Mouse (Mus musculus): ENCODE results near the gene Dnm2. TPM values are rescaled to one million over a fixed set of nuclear protein-coding genes. Genes with fewer than 3 reads are reported as not detected.

Gene Dnm2
- total RNA-seq, 2 experiments from 2014 or later = 94.9 to 131 TPM

DNA sequence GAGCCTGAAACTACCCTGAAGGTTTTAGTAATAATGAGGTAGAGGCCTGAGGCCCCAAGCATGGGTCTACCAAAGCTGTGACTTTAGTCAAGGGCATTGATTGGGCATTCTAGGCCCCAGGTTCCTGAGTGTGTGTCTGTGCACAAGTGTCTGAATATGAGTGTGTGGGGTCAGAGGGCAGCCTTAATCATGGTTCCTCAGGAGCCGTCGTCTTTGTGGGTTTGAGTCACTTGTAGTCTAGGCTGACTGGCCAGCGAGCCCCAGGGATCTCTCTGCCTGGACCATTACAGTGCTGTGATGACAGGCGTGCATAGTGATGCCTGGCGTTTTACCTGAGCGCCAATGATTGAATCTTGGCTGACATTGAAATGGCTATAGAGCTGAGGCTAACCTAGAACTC, 3.5 kb downstream of the Dnm2 start:
- no peak for ATAC-seq (ENCODE audit: poor library complexity, severe bottlenecking)

DNA sequence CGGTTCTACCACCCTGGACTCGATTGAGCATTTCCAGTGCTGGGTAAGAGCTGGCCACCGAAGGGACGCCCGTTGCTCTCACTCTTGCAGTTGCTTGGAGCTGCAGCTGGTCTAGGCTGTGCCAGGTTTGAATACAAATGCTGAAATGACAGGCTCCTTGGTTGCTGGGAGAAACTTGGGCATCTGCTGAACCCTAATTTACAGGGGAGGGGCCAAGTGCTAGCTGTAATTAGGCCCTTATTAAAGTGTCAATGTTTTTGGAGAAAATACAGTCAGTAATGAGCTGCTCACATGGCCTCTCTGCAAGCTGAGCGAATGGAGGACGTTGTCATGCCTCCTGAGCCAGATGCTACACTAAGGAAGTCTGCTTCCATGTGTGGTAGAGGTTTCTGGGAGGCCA, 6.0 kb downstream of the Dnm2 start:
- ATAC-seq (ENCODE audit: poor library complexity, severe bottlenecking) = no peak

DNA sequence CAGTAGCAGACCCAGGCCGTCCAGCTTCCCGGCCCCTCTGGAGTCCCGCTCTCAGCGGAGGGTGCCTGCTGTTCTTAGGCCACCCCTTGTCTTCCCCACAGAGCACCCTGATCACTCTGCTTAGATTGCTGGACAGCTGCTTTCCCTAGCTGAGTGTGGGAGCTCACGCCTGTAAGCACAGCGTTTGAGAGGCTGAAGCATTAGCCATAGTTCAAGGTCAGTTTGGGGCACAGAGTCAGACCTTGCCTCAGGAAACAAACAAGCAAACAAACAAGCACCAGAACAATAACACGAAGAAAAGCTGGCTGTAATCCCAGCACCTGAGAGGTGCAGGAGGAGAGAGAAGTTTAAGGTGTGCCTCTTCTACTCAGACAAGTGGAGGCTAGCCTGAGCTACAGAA, 7.4 kb downstream of the Dnm2 start:
- no peak for ATAC-seq (ENCODE audit: poor library complexity, severe bottlenecking)

DNA sequence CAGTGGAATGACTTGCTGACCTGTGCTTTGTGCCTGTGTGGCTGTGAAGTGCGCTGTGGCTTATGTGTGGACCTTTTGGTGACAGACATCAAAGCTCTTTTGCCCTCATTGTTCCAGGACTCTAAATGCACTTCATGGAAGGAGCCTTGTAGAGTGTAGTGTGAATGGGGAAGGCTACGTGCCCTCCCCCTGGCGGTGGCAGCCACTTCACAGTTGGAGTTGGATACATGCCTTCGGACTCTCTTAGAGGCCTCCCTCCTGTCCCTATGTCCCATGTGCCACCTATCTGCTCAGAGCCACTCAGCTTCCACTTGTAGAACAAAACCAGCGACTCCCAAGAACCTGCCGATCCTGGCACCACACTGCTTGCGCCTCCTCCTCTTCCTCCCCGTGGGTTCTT, 9.1 kb downstream of the Dnm2 start:
- ATAC-seq (ENCODE audit: poor library complexity, severe bottlenecking) = no peak

DNA sequence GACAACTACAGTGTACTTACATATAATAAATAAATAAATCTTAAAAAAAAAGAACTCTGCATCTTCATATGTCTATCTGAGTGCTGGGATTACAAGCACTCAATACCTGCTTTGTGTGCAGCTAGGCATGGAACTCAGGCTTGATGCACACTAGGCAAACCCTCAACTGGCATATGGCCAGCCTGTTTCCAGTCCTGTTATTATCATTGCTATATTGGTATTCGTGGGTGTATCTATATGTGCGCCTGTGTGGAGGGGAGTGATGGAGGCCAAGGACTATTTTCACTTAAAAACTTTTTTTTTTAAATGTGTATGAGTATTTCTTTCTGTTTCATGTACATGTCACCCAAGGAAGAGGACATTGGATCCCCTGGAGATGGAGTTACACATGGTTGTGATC, 9.7 kb downstream of the Dnm2 start:
- no peak for ATAC-seq (ENCODE audit: poor library complexity, severe bottlenecking)

DNA sequence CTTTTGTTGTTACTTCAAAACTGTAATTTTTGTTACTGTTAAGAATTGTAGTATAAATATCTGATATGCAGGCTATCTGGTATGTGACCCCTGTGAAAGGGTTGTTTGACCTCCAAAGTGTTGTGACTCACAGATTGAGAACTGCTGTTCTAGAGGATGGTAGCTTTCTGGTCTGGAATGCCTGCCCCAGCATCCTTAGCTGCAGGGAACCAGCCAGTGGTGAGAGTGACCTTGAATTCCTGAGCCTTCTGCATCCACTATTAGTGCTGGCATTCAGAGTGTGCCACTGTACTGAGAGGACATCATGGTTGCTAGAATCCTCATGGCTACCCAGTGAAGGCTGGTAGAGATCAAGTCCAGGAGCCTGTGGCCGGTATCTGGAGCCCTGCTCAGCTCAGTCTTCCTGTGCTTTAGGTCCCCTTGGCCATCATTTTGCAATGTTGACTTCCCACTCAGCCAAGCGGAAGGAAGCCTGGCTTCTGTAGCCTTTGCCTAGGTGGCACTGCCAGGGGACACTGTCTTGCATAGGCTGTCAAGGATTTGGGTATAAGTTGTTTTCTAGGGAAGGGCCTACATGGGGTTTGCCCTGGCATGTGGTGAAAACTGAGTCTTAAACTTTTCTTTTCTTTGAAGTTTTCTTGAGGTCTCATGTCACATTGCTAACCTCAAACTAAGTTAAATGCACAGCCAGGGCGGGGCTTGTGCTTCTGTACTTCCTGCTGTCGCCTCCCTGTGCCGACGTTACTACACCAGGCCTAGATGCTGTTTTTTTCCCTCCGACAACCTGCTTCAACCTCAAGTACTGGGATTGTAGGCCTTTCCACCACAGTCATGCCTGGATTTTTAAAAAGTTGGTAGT, 11.3 kb downstream of the Dnm2 start:
- peak; percentile 90 for ATAC-seq (ENCODE audit: poor library complexity, severe bottlenecking)

DNA sequence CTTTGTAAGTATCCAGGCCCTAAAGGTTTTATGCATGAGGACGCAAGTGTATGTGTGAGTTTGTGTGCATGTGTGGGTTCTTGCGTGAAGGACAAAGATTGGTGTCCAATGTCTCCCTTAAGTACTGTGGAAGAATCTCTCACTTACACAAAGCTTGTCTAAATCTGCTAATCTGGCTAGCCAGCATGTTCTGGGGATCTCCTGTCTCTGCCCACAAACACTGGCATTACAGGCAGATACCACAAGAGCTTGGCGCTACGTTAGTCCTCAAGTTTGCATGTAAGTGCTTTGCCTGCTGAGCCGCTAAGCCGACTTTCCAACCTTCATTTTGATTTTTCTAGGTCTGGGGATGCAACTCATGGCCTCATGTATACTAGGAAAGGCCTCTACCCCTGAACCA, 12.9 kb downstream of the Dnm2 start:
- ATAC-seq (ENCODE audit: poor library complexity, severe bottlenecking) = no peak

DNA sequence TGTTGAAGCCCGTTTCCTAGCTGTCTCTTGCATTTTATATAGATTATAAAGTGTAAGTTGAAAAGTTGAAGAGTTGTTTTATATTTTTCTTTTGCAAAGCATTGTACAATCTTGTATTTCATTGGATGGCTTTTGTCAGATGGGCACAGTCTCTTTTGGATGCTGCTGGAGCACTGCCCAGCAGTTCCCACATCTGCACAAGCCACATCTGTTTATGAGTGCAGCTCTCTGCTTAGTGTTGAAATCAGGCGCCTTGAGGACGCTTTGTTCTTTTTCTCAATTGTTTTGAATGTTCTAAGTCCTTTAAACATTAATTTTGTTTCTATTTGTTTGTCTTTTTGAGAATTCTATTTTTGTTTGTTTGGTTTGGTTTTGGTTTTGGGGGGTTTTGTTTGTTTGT, 13.5 kb downstream of the Dnm2 start:
- ATAC-seq (ENCODE audit: poor library complexity, severe bottlenecking) = no peak

DNA sequence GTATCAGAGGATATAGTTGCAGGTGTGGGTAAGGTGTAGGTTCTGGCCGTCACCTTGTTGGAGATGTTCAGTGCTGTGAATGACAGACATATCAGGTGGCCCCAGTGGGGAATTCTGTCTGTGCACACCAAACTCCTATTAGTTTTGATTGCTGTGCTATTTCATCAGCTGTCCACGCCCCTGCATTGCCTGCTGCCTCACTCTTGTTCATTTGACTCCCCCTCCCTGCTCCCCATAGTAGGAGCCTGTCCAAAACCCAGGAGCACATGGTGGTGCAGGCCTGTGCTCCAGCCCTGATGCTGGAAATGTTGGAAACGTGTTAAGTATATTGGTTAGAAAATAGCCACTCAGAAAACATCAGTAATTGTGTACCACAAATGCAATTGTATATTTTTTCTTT, 14.7 kb downstream of the Dnm2 start:
- no peak for ATAC-seq (ENCODE audit: poor library complexity, severe bottlenecking)

DNA sequence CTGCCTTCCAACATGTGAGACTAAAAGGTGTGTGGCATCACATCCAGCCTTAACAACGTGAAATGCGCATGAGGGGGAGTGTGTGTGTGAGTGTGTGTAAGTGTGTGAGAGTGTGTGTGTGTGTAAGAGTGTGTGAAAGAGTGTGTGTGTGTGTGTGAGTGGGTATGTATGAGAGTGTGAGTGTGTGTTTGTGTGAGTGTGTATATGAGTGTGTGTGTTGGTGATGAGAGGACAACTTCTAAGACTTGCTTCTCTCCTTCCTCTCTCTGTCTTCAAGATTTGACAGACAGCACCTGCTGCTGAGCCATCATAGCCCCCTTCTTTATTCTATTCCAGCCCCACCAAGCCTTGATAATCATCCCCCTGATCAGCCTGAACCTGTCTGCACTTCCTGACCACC, 15.2 kb downstream of the Dnm2 start:
- no peak for ATAC-seq (ENCODE audit: poor library complexity, severe bottlenecking)

DNA sequence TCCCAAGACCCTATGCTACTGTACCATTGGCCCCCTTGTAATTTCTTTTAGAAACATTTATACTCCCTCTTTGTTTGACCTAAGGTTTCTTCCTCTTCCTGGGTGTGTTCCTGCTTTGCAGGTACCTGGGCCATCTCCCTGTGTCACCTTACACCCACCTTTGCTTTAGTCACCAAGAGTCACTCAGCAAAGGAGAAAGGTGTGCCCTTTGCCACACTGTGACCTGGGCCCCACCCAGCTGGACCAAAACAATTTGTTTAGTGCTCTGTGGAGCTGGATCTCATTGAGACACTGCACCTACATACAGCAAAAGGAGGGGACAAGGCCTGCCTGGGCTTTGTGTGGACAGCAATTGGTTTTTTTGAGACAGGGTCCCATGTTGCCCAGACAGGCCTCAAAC, 15.7 kb downstream of the Dnm2 start:
- no peak for ATAC-seq (ENCODE audit: poor library complexity, severe bottlenecking)

DNA sequence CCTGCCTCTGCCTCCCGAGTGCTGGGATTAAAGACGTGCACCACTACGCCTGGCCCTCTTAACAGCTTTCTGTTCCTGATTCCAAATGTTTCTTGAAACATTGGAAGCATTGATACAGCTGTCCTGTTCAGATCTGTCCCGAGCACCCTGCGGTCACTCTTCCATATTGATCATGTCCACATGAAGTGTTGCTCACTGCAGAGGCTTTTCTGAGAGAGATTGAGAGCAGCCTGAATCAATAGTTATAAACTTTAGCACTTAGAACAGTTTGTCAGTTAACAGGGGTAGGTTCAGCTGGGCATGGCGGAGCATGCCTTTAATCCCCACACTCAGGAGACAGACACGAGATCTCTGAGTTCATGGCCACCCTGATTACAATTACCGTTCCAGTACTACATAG, 19.1 kb downstream of the Dnm2 start:
- no peak for ATAC-seq (ENCODE audit: poor library complexity, severe bottlenecking)

DNA sequence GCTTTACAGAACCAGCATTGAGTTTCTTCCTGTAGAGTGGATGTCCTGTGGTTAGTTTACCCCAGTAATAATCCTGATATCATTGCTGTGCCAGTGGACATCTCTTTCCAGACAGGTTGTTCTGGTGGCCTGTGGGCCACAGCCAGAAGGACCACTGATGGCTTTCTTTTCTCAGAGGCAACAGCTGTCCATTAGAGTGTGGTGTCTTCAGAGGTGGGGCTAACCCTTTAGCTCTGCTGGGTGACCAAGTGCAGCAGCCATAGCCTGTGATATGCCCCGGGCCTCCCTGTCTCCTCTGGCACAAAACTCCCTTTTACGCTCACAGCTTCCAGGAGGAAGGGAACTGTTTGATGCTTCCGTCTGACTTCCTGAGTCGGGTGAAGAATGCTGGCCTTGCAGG, 19.9 kb downstream of the Dnm2 start:
- no peak for ATAC-seq (ENCODE audit: poor library complexity, severe bottlenecking)

DNA sequence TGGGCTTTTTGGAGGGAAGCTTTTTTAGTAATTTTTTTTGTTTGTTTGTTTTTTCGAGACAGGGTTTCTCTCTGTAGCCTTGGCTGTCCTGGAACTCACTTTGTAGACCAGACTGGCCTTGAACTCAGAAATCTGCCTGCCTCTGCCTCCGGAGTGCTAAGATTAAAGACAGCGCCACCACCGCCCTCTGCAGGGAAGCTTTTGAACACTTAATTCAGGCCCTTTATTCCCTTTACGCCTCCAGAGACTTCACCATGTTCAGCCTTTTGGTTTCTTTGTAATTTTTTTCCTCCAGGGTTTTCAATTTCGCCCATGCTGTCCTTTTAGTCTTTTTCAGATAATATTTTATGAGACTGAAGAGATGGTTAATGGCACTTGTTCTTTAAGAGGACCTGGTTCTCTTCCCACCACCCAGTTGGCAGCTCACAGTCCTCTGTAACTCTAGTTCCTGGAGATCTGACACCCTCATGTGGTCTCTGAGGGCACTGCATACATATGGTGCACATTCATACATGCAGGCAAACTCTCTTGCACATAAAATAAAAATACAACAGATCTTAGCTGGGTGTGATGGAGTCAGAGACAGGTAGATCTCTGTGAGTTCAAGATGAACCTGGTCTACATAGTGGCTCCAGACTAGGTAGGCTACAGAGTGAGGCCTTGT, 20.5 kb downstream of the Dnm2 start:
- ATAC-seq (ENCODE audit: poor library complexity, severe bottlenecking) = no peak

DNA sequence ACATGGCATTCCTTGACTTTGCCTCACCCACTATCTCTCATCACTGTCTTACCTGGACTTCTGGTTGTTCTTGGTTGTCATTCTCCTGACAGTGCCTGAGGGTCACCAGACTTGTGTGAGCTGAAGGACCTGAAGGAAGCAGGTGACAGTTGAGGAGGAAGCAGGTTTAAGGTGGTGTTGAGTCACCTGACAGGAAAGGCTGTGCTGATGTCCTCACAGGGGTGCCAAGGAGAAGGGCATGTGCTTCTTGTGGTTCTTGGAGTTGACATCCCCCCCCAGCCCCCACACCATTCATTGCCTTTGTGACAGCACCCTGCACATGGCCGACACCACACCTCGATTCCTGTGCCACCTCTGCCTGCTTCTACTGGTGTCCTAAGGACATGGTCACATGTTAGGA, 23.1 kb downstream of the Dnm2 start:
- ATAC-seq (ENCODE audit: poor library complexity, severe bottlenecking) = peak; percentile 71

DNA sequence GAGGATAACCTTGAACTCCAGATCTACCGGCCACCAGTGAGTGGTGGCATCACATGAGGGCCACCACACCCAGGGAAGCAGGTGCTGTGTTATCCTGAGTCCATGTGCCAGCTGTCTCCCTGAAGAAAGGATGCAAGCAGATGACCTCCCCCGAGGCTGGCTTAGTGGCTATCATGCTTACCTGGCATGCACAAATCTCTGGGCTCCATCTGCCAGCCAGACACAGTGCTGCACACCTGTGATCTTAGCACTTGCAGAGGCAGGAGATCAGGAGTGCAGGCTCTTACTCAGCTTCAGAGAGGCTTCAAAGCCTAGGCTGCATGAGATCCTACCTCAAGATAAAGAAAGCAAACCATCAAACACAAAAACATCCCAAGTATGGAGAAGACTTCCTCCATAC, 25.0 kb downstream of the Dnm2 start:
- ATAC-seq (ENCODE audit: poor library complexity, severe bottlenecking) = no peak

DNA sequence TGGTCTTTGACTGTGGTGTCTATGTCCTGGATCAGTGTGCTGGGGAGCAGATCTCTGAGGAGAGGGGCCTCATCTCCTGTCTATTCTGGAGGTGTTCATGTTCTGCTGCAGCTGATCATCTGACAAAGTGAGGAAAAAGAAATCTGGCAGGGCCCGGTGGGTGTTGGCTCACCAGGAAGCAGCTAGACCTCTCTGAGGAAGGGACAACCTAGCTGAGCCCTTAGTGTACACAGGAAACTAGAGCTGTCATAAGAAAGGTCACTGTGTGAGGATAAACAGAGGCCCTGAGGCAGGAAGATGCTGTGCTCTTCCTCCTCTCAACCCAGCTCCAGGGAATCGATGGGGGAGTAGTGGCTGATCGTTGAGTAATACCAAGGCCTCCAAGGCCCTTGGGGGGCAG, 25.6 kb downstream of the Dnm2 start:
- no peak for ATAC-seq (ENCODE audit: poor library complexity, severe bottlenecking)

DNA sequence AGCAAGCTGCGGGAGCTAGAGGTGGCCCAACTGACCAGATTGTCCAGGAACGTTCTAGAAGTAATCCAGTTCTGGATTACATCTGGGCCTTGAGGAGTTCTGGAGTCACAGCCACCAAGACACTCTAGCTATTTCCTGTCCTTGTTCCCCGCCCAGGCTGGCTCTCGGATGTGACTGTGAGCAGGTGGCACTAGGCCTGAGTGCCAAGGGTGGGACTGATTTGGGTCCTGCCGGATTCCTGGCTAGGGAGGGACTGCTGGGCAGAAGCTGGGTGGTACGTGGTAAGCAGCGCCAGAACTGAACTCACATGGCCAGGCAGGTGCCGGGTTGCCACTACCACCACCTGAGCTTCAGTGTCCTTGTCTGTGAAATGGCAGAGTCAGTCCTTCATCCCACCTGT, 26.7 kb downstream of the Dnm2 start:
- no peak for ATAC-seq (ENCODE audit: poor library complexity, severe bottlenecking)

DNA sequence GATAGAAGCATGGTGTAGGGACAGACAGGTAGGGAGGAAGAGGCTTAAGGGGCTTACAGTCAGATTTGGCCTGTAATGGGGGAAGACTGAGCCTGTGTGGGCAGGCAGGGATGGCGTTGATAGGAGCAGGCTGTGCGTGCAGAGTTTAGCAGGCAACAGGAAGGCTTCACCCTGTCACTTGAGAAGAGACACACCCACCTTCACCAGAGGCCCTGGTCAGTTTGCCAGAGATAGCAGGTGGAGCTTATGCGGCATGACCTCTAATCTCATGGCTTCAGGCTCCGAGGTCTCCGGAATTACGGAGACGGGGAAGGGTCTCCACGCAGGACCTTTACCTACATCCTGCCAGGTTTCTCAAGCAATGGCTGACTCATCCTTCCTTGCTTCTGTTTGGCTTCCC, 27.2 kb downstream of the Dnm2 start:
- ATAC-seq (ENCODE audit: poor library complexity, severe bottlenecking) = no peak

DNA sequence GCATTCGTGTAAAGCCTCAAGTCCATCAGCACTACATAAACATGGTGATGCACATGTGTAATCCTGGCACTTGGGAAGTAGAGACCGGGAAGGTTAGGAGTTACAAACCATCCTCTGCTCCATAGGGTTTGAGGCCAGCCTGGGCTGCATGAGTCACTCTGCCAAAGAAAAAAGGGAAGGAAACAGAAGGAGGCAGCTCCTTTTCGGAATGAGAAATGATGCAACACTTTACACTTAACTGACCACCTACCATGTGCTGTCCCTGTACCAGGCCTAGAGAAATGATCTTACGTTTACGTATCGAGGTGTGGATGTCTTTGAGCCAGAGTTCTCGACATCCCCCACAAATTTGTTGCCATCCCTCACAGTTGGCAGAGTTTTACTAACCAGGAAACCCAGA, 28.3 kb downstream of the Dnm2 start:
- ATAC-seq (ENCODE audit: poor library complexity, severe bottlenecking) = peak; percentile 84

DNA sequence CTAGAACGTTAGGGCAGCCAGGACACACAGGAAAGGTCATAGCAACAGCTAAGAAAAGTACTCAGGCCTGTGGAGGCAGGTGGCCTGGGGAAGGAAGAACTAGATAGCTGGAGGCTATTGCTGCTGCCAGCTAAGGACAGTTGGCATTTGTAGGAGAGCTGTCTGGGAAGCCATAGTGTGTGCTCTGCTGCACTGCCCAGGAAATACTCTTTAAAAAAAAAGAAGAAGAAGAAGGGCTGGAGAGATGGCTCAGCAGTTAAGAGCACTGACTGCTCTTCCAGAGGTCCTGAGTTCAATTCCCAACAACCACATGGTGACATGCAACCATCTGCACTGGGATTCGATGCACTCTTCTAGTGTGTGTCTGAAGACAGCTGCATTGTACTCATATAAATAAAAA, 28.8 kb downstream of the Dnm2 start:
- ATAC-seq (ENCODE audit: poor library complexity, severe bottlenecking) = peak; percentile 15; the same call in 1 of the 2 replicates

DNA sequence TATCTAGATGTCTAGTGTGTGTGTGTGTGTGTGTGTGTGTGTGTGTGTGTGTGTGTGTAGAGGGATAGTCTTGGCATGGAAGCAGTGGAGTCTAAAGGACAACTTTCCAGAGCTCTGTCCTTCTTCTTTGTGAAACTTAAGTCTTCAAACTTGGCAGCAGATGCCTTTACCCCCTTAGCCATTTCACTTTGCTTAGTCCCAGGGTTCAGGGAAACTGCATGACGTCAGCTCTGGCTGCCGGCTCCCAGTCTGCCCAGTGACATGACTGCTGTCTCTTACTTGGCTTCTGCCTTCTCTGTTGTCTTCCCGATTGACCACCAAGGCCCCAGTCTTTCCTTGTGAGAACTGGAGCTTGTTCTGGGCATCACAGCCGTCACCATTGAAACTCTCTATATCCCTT, 29.8 kb downstream of the Dnm2 start:
- ATAC-seq (ENCODE audit: poor library complexity, severe bottlenecking) = no peak
